Mouse (Mus musculus): ENCODE data around the gene Arsg.
"Not testable (repeated sequence)": the region's sequence is repeated elsewhere in the genome, so short reads cannot be mapped to it uniquely, and the experiment has no call there.

The Arsg gene

DNA sequence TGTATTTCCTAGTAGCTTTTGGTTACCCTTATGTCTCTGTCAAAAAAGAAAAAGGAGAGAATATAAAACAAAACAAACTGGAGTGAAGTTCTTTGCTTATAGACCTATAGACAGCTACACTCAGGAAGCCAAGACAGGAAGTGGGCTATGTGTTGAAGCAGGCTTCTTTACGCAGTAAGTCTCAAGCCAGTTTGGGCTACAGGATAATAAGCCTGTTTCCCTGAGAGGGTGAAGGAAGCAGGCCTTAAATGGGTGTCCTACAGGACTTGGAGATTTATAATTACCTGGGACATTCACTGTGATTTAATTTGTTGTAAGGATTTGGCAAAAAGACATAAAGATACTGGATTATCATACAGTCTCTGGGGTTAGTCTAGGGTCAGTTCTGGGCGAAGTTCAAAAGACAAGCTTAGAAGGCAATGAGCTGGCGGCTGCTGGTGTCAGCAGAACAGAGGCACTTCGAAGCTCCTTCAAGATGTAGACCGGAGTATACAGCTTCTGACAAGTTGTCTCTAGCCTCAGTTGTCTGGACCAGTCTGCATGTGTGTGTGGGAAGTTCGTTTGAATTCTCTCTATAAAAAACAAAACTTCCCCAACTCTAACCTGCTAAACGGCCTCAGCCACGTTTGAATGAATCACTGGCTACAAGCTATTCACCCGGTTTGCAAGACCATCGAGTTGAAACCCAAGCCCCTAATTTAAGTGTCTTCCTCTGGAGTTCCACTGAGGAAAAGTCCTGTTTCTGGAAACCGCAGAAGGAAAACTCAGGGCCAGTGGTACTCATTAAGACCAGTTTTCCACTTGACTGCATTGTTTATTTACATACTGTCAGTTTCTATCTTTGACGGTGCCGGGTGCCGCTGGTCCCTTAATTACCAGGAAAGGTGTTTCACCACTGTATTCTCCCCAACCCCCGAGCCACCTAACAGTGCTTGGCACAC lies 2.0 kb upstream of the Arsg start:
- DNase-seq, result peak in 1 of 2 experiments; percentile 22

DNA sequence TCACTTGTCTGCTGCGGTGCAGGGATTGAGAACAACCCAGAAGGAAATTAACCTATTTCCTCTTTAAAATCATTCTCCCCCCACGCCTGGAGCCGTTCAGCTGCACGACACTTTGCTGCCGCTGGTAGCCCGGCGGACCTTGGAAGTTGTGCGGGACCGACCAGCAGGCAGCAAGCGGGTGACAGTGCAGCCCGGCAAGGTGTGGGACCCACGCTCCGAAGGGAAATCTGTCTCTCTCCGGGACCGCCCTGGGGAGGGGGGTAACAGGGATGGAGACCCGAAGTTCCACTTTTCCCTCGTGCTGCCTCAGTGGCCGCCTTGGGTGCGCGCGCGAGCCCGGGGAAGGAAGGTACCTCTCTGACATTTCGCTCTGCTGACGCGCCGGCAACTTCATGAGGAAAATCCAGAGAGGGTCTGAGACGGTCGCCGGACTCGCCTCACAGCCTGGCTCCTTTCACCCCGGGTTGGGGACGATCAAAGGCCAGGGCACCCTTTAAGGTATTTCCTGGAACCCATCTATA lies 943 bp upstream of the Arsg start:
- DNase-seq, result peak; percentile 55 to 58

DNA sequence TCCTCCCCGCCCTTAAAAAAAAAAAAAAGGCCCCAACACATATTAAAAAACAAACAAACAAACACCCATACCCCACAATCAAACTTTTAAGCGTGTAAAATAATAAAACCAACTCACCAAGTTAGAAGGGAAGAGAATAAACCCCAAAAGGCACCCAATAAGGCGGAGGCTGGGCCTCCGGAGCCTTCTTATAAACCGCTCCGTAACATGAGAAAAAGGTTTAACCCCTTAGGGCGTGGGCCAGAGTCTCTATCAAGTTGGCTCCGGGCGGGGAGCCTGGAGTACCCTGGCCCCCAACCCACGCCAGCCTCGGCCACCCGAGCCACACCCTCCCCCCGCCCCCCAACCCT lies 378 bp upstream of the Arsg start:
- DNase-seq, result no peak

DNA sequence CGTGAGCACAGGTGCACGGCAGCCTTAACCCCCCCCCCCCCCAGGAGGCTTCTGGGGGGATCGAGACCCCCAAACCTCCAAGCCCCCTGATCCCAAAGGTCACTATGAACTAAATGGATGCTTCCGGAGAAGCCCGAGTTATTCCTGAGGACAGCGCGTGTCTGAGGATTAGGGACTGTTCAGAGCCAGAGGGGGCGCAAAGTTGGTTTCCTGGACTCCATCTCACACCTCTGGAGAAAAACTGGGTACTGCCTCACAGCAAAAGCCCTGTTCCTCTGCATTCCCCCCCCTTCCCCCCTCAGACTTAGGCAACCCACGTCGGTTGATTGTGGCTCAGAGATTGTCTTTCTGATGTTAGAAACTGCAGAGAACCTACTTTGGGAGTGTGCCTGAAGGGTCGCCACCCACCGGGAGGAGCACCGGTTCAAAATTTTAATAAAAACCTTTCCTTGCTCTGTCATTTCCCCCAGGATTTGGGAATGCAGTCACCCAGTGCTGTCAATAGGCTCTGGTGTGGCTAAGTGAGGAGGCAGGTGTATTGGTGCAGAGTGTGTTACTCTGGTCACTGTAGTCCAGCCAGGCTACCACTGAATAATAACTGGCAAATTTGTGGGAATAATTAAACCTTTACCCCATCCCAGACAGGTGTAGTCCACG lies 1.0 kb downstream of the Arsg start:
- DNase-seq, result peak in 1 of 2 experiments; percentile 39

DNA sequence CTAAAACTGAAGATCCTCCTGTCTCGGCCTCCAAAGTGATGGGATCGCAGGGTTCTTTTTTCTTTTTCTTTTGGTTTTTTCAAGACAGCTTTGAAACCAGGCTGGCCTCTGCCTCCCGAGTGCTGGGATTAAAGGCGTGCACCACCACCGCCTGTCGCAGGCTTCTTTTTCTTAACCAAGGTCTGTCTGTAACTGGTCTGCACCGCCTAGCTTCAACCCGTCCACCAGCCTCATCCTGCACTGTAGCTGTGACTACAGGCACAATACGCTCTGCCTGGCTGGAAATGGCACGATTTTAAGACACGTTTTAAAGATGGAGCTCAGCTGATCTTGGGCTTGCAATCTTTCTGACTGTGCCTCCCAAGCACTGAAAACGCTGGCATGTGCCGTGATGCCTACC lies 1.7 kb downstream of the Arsg start:
- DNase-seq, result no peak

DNA sequence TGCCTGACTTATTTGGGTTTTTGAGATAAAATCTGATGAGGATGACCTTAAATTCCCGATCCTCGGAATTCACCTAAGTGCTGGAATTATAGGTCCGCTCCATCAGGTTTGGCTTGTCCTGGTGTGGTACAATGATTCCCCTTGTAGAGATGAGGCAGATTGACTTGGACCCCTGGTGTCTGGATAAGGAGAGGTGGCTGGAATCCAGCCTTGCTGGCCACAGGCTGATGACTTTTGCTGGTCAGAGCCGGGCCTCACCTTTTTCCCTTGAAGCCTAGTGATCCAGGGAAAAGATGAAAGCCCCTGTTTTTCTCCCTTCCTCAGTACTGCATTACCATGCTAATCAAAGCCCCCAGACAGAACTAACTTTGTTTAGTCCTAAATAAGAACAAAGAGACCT lies 2.5 kb downstream of the Arsg start:
- DNase-seq, result peak in 1 of 2 experiments; percentile 53

DNA sequence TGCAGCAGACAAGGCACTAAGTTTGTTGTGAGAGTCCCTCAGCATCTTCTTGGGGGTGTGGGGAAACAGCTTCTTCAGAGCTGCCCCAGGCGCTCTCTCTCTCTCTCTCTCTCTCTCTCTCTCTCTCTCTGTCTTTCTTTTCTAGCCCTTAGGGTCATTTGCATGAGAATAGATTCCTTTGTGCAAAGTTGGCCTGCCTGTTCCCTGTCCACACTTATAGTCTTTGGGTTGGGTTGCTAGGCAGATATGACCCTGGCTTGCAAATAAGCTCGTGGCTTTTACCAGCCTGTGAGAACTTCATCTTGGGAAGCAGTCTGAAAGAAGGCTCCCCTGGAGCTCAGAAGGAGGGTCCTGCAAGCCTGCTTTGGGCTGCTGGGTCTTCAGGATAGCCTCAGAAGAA lies 3.1 kb downstream of the Arsg start:
- no peak for DNase-seq

DNA sequence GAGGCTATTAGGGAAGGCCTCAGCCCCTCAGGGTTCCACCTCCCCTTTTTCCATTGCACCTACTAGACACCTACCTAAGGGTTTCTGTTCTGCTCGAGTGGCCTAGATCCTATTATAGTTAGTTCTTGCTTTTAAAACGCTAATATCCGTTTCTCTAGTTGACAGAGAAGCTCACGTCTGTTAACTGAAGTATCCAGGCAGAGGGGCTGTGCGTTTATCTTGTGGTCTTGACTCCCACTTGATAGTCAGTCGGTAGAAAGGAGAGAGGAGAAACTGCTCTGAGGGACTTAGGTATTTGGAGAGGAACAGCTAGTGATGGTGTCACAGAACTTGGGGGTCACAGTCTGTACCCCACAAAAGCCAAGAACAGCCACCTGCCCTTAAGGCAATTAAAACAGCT lies 3.5 kb downstream of the Arsg start:
- no peak for DNase-seq

DNA sequence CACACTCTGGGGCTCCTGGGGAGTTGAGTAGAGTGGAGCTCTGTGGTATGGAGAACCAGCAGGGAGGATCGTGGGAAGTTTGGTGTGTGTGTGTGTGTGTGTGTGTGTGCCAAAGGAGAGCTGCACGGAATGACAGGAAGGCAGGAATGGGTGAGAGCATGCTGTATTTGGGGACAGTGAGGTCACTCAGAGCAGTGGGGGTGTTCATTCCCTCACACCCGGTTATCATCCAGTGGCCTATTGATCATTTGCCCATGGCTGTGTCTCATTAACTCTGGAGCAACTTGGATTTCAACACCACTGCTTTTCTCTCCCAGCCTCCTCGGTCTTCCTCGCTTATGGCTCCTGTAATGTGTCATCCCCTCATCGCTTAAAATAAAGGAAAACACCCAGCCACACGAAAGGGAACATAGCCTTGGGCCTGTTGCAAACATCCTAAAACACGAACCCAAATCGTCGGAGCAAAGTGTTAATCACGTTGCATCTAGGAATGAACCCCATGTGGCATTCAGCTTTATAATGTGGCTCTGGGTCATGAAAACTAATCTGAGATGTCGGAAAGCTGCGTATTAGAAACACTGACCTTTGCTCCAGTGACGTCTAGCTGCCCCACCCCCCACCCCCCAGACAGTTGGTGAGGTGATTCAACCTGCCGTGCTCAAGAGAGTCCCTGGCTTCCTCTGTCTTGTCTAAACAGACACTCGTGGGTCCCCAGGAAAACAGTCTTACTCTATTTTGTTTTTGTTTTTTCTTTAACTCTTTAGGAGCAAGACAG lies 4.6 kb downstream of the Arsg start:
- no peak for DNase-seq

DNA sequence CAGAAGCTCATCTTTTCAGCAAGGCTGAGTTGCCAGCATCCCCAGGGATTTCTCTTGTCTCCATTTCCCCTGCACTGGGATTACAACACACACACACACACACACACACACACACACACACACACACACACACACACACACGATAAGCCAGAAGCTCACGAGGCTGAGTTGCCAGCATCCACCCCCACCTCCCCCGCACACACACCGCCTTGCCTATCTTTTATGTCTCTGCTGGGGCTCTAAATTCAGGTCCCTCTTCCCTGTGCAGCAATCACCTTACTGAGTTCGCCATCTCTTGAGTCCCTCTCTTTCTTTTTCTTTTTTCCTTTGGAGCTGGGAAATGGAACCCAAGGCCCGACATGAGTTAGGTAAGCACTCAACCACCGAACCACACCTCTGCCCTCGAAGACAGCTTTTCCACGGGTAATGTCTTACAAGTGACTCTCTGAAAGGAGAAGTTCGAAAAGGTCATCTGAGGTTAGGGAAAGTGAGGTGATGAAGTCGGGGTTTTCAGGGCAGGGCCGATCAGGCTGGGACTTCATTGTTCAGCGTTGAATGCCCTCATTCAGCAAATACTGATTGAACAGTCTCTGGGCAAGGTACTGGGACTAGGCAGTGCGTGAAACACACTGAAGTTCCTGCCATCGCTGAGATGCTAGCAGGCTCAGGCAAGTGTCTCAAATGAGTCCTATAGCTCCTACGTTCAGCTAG lies 6.6 kb downstream of the Arsg start:
- DNase-seq, result no peak

DNA sequence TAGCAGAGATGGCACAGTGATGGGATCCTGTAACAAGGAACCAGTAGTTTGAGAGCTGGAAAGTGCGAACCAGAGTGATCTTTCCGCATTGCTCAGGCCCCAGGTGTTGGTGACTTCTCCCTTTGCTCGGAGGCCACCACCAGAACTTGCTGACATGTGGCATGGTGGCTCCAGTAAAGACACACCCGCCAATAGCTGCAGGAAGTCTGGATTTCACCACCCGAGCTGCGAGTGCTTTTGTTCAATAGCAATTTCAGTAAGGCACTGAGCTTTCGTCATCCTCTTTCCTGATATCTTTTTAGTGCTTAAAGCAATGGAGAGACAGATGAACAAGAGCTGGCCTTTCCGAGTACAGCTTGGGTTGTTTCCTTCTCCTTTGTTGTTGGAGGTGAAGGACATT lies 7.3 kb downstream of the Arsg start:
- DNase-seq, result no peak

DNA sequence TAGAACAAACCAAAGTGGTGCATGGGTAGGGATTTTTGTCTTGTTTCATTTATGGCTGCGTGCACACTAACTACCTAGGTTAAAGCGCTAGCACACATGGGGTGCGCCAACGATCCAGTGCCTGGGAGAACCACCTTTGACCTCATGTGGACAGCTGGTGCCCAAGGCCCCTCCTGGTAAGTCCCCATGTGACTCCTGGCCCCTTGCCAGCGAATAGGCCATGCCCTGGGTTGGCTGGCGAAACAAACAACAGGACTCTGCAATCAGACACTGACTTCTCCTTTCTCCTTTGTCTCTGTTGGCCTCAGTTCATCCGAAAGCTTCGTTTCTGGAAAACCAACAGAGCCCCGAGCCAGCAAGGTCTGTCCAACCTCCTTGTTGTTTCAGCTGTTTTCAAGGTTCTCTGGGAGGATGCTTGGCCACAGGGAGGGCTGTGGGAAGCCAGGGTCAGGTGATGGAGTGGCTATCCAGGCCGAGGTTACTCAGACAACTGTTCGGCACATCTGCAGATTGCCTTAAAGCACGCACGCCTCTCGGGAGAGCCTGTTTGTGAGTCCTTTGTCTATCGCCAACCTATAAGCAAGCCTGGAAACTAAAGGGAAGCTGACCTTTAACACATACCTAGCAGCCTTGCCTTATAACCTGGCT lies 12.3 kb downstream of the Arsg start:
- peak in 1 of 2 experiments; percentile 66 for DNase-seq

DNA sequence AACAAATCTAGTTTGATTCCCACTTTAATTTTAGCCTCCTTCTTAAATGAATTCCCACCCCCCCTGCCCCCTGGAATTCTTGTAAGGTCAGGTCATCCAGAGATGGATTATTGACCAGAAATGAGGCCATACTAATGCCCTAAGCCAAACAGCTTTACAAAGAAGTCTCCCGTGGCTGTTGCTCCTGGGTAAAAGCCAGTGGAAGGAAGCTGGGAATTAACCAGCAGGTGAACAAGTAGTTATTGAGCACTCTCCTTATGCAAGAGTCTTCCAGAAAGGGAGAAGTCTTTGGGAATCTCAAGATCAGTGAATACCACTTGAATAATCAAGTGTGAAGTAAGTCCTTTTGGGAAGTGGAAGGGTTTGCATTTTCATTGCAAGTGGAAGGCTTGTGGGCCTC lies 13.9 kb downstream of the Arsg start:
- DNase-seq, result no peak

DNA sequence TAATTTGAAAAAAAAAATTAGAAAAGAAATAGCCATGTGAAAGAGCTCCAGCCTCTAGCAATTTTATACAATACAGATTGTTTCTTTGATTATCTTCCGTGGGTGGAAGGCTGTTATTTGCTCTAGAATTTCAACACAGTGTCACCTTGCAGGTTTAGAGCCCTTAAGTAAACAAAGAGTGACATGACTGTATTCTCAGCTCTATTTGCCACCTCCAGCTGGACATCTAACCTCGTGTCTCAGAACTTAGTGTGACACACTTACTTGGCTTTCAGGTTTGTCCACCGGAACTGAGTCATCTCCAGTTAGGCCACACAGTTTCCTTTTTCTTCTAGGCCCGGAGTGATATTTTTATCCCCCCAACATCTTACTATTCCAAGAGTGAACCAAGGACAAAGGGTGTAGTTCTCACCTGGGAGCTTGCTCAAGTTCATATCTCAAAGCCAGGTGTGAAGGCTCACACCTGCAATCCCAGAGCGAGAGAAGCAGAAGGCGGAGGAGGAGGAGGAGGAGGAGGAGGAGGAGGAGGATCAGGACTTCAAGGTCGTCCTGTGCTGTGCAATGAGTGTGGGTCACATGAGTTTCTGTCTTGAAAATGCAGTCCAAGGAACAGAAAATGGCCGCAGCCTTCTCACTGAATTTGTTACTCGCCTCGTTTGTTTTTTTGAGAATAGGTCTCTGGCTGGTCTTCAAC lies 15.0 kb downstream of the Arsg start:
- DNase-seq, result no peak

DNA sequence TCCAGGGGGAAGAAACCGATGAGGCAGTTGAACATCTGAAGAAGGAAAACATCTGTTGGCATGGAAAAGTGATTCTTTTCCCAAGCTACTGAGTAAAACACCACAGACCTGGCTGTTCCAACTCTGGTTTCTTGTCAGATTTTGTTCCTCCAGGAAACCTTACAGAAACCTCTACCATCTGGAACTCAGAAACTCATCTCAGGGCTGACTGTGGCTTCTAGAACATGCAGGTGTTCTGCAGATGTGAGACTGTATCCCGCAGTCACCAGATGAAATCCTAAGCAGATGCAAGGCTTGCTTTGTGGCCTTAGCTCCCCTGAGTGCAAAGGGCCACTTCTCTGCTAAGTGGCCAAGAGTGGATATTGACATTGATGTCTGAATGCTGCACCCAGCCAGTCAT lies 16.6 kb downstream of the Arsg start:
- no peak for DNase-seq

DNA sequence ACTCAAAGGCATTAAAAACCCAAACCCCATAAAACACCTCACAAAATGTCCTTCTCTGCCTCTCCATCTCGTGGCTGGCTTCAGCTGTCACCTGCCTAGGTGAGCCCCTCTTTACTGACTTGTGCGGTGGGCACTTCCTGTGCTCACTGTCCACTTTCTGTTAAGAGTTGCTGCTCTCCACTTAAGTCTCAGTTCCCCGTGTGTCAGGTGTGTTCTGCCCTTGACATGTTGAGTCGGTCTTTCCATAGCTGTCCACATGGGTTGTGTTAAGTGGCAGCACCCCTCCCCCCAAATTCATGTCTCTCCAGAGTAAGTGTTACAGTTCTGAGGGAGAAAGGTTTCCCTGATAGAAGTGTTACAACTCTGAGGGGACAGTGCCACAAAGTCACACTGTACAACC lies 18.7 kb downstream of the Arsg start:
- DNase-seq, result no peak

DNA sequence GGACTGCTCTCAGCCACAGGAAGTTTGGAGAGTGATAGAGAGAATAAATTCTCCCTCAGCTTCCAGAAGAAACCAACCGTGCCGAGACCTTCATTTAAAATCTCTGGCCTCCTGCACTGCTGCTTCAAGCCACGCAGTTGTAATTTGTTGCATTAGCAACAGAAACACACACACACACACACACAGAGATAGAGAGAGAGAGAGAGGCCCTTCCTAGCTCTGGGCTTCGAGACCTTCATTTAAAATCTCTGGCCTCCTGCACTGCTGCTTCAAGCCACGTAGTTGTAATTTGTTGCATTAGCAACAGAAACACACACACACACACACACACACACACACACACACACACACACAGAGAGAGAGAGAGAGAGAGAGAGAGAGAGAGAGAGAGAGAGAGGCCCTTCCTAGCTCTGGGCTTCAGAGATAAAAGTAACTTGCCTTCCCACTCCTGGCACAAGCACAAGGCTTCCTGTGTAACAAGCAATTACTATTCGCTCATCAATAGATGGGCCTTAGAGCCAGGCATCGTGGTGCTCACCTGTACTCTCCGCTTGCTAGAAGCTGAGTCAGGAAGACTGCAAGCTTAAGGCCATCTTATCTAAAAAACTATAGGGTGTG lies 19.8 kb downstream of the Arsg start:
- not testable (repeated sequence) for DNase-seq

DNA sequence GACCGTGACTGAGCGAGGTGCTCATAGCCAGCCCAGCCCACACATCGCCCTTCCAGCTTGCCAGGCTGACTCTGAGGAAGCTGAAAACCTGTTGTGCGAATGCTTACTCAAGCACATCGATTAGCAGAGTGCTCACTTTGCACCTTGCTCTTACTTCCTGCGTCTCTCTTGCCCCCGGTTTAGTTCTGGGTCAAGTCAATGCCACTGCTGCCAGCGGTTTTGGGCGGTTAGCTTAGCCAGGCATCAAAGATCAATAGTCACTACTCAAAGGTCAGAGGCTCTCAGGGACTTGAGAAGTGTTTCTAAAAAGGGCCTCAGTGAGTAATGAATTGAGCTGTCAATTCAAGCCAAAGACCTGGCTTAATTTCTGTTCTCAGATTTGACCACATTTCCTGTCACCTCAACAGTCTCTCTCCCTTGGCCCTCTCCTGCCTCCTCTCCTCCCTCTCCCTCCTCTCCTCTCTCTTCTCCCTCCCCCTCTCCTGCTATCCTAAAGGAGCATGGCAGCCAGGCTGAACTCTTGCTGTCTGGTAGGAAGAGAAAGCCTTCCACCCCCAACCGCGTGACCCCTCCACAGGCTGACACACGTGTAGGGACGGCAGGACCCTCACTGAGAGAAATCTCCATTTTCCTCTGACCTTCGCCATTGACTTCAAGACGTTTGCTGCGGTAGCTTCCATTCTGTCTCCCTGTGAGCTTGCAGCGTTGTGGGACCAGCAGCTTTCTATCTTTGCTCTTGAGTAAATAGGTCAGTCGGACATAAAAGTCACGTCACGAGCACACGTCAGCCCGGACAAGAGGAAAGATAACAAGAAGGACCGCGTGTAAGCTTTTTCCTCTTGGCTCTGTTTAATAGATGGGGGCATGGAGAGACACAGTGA lies 22.0 kb downstream of the Arsg start:
- DNase-seq, result no peak

DNA sequence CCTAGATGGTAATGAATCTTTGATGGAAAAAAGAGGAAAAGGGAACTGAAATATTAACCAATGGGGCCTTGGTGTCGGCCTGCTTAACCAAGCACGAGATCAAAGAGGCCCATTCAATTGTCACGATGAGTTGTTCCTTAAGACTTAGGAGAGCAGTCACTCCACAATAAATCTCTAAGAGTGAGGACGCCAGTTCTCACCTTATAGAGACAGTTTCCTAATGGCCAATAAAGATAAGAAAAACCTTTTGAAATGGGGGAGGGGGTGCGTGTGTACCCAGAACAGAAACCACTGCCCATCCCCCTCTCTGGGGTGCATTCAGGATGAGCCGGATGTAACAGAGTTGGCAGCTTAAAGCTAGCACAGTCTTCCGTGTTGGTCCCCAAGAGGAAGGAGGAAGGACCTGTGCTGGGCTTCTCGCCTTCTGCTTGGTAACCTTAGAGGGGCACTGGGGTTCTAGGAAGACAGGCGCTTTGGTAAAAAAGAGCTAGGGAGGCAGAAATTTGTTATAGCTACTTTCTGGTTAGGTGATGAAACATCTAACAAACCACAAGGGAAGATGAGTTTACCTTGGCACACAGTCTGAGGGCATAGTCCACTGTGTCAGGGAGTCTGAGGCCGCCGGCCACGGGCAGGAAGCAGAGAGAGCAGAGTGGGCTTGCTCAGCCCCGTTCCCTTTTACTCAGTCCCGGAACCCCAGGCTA lies 22.7 kb downstream of the Arsg start:
- no peak for DNase-seq

Data from cerebellum, postnatal 14 days (tissue).